Mouse (Mus musculus) erythroblast, embryonic 14.5 days (primary cell): ENCODE results near the gene Chrm3.

Experiments
- GATA1 ChIP-seq: IDR thresholded peaks from 2 replicates; pipeline ENCODE4 v1.6.1; 2012; ENCODE audit warnings: low read length, inconsistent platforms, mixed read lengths
- TAL1 ChIP-seq: IDR thresholded peaks from 3 replicates; pipeline ENCODE4 v1.6.1; 2012; ENCODE audit warnings: low read length, inconsistent platforms, mixed read lengths

- TF ChIP-seq TAL1 (no peak), GATA1 (no peak)
Observed at GRCm38 (mm10) chr13:10019252-10019651, 341.4 kb downstream of the Chrm3 start.
